Mouse (Mus musculus): ENCODE data around the gene AU040320. TPM values are rescaled to one million over a fixed set of nuclear protein-coding genes. Genes with fewer than 3 reads are reported as not detected.

AU040320 gene
- total RNA-seq (2021) = 10 to 100 TPM; 27.4 to 29.5 TPM
- long read RNA-seq, experiment 1, full-length matches to known transcripts = 6 of 17 reads
- long read RNA-seq, experiment 1, partial matches to known transcripts = 3 of 17 reads
- long read RNA-seq, experiment 1, other reads (novel, unspliced or antisense) = 8 of 17 reads
- long read RNA-seq, experiment 2, full-length matches to known transcripts = 10 of 18 reads
- long read RNA-seq, experiment 2, partial matches to known transcripts = 2 of 18 reads
- long read RNA-seq, experiment 2, other reads (novel, unspliced or antisense) = 6 of 18 reads

- peak; percentile 96 for DNase-seq
Observed at GRCm38 (mm10) chr4:126753268-126754230, at the start of gene AU040320, which contains the start of gene Ncdn. Gene AU040320, plus strand, starts transcription at chr4:126753544. Gene Ncdn, minus strand, starts transcription at chr4:126753438.

- DNase-seq = no peak
Observed at GRCm38 (mm10) chr4:126706630-126707438, 46.5 kb upstream of the AU040320 start.

GRCm38 (mm10) chr4:126707439-126707826 is 45.9 kb upstream of the AU040320 start:
- no peak for DNase-seq

- no peak for DNase-seq
Observed at GRCm38 (mm10) chr4:126732111-126732510, 21.2 kb upstream of the AU040320 start.

- no peak for DNase-seq
Observed at GRCm38 (mm10) chr4:126732531-126733380, 20.6 kb upstream of the AU040320 start.

- no peak for DNase-seq
Observed at GRCm38 (mm10) chr4:126734001-126734603, 19.2 kb upstream of the AU040320 start.

GRCm38 (mm10) chr4:126734700-126735381 is 18.5 kb upstream of the AU040320 start:
- DNase-seq = no peak

- DNase-seq = no peak
Observed at GRCm38 (mm10) chr4:126735382-126736000, 17.9 kb upstream of the AU040320 start.

- DNase-seq = no peak
Observed at GRCm38 (mm10) chr4:126736001-126736414, 17.3 kb upstream of the AU040320 start, which contains the start of gene Tfap2e. Gene Tfap2e, minus strand, starts transcription at chr4:126736240.

GRCm38 (mm10) chr4:126739966-126740676 is 13.2 kb upstream of the AU040320 start:
- no peak for DNase-seq

GRCm38 (mm10) chr4:126741448-126741847 is 11.9 kb upstream of the AU040320 start:
- peak; percentile 58 for DNase-seq

- no peak for DNase-seq
Observed at GRCm38 (mm10) chr4:126742976-126743375, 10.4 kb upstream of the AU040320 start.

GRCm38 (mm10) chr4:126743713-126744112 is 9.6 kb upstream of the AU040320 start:
- no peak for DNase-seq

- peak; percentile 52 for DNase-seq
Observed at GRCm38 (mm10) chr4:126744831-126745230, 8.5 kb upstream of the AU040320 start.

GRCm38 (mm10) chr4:126745506-126746193 is 7.7 kb upstream of the AU040320 start:
- no peak for DNase-seq

- DNase-seq = no peak
Observed at GRCm38 (mm10) chr4:126746194-126746840, 7.0 kb upstream of the AU040320 start.

GRCm38 (mm10) chr4:126748381-126748780 is 5.0 kb upstream of the AU040320 start:
- DNase-seq = no peak

- no peak for DNase-seq
Observed at GRCm38 (mm10) chr4:126749553-126749952, 3.8 kb upstream of the AU040320 start.

Data from gastrocnemius, postnatal 25 days (tissue).